Mouse (Mus musculus): ENCODE data around the gene Clps. TPM values are rescaled to one million over a fixed set of nuclear protein-coding genes. Genes with fewer than 3 reads are reported as not detected.
A peak's percentile ranks its signal among the peaks of the same experiment; 100 is the strongest.

Clps gene
- polyA plus RNA-seq, 1 experiment from 2014 or later = not detected

DNA sequence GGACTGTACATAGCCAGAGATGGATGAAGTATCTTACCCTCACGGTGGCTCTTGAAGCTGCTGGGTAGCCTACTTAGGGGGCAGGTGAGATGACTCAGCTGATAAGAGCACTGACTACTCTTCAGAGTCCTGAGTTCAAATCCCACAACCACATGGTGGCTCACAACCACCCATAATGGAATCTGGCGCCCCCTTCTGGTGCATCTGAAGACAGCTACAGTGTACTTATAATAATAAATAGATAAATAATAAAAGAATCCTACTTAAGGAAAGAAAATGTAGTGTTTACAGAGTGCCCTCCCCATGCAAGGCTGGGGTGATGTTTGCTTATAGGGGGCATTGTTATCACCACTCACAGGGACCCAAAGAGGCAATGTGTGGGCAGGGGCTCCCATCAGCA, 20.5 kb upstream of the Clps start:
- Histone ChIP-seq H3K4me2 (replicated peaks) (no peak overlapping the region), H3K27me3 (ENCODE audit: control insufficient read depth, insufficient read depth, low read length) (no peaks in the 10 kb centered on the region), H3K9ac (no peak overlapping the region), H3K27ac (no peak overlapping the region), H3K4me3 (replicated peaks; ENCODE audit: low read length) (no peak overlapping the region), H3K9me3 (ENCODE audit: control insufficient read depth, low read length) (no peaks in the 10 kb centered on the region), H3K36me3 (replicated peaks; ENCODE audit: control insufficient read depth, insufficient read depth) (no peaks in the 10 kb centered on the region), H3K4me1 (replicated peaks; ENCODE audit: control insufficient read depth, insufficient read depth, low read length) (no peaks in the 10 kb centered on the region)
- WGBS = 64% methylated on average over 2 of the region's 2 CpGs
- DNase-seq (ENCODE audit: low spot score) (no peak), ATAC-seq (ENCODE audit: low FRiP score) (no peak)

DNA sequence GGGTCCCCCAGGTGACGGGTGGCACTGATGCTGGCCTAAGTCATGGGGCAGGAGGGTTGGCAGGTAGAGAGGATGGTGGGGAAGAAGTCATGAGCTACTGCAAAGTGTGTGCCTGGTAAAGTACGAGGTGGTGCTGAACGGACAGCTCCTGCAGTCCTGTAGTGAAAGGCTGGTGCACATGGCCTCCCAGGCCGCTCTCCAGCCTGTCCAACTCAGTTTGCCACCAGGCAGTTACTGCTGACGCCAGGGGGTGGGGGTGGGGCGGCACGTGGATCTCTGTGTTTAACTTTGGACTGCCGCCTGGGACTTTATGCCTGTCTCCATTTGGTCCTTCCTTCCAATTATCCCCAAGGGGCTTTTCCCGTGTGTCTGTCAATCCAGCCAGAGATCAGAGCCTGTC, 19.8 kb upstream of the Clps start:
- DNase-seq (ENCODE audit: low spot score) (peak; percentile 61), ATAC-seq (ENCODE audit: low FRiP score) (no peak)
- Histone ChIP-seq H3K9me3 (ENCODE audit: control insufficient read depth, low read length) (no peaks in the 10 kb centered on the region), H3K4me3 (replicated peaks; ENCODE audit: low read length) (no peak overlapping the region), H3K9ac (no peak overlapping the region), H3K27me3 (ENCODE audit: control insufficient read depth, insufficient read depth, low read length) (no peaks in the 10 kb centered on the region), H3K4me2 (replicated peaks) (no peak overlapping the region), H3K36me3 (replicated peaks; ENCODE audit: control insufficient read depth, insufficient read depth) (no peaks in the 10 kb centered on the region), H3K27ac (no peak overlapping the region), H3K4me1 (replicated peaks; ENCODE audit: control insufficient read depth, insufficient read depth, low read length) (peaks cover 5% of the 10 kb centered on the region; the same call in 1 of the 2 replicates)
- whole genome bisulfite sequencing = 8% methylated on average over 9 of the region's 9 CpGs

GRCm38 (mm10) chr17:28575244-28576125, 14.9 kb upstream of the Clps start, which contains the start of gene Lhfpl5:
Gene Lhfpl5, plus strand, starts transcription at chr17:28575641.
- H3K4me3 ChIP-seq (replicated peaks; ENCODE audit: low read length) = peak within 1 kb of the TSS; percentile 33
- 19% methylated on average over 44 of the region's 50 CpGs for WGBS
- no peaks in the 10 kb centered on the region for H3K27me3 ChIP-seq (ENCODE audit: control insufficient read depth, insufficient read depth, low read length)
- H3K4me2 ChIP-seq (replicated peaks) = peak within 1 kb of the TSS; percentile 64
- H3K36me3 ChIP-seq (replicated peaks; ENCODE audit: control insufficient read depth, insufficient read depth) = no peaks in the 10 kb centered on the region
- DNase-seq (ENCODE audit: low spot score) (peak; percentile 68), ATAC-seq (ENCODE audit: low FRiP score) (peak; percentile 81)
- H3K27ac ChIP-seq = no peak within 1 kb of the TSS
- peak within 1 kb of the TSS; percentile 50; the same call in 1 of the 2 replicates for H3K9ac ChIP-seq
- H3K9me3 ChIP-seq (ENCODE audit: control insufficient read depth, low read length) = no peaks in the 10 kb centered on the region
- H3K4me1 ChIP-seq (replicated peaks; ENCODE audit: control insufficient read depth, insufficient read depth, low read length) = peaks cover 6% of the 10 kb centered on the region; the same call in 1 of the 2 replicates

- no peaks in the 10 kb centered on the region for H3K36me3 ChIP-seq (replicated peaks; ENCODE audit: control insufficient read depth, insufficient read depth)
- H3K9ac ChIP-seq = no peak overlapping the region
- H3K4me2 ChIP-seq (replicated peaks) = no peak overlapping the region
- 88% methylated on average over 6 of the region's 6 CpGs for WGBS
- H3K9me3 ChIP-seq (ENCODE audit: control insufficient read depth, low read length) = no peaks in the 10 kb centered on the region
- DNase-seq (ENCODE audit: low spot score) (no peak), ATAC-seq (ENCODE audit: low FRiP score) (no peak)
- H3K4me1 ChIP-seq (replicated peaks; ENCODE audit: control insufficient read depth, insufficient read depth, low read length) = peaks cover 6% of the 10 kb centered on the region; the same call in 1 of the 2 replicates
- no peaks in the 10 kb centered on the region for H3K27me3 ChIP-seq (ENCODE audit: control insufficient read depth, insufficient read depth, low read length)
- H3K4me3 ChIP-seq (replicated peaks; ENCODE audit: low read length) = no peak overlapping the region
- no peak overlapping the region for H3K27ac ChIP-seq
These were observed 12.4 kb upstream of the Clps start for GRCm38 (mm10) chr17:28572941-28573340.

DNA sequence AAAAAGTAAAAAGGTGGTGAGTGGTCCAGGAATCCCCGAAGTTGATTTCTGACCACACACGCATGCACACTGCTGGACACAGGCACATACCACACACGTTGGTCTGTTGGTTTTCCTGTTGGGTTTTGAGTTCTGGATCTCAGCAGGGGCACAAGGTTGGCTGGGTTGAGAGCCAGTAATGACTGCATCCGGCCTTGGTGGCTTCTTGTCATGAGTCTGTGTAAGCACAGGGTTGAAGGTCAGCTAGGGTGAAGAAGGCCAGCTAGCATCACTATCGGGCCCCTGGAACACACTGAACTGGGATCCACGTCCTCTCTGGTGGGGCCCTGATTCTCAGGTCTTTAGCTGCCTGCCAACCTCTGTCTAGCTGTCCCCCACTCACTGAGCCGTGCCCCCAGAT, 12.0 kb upstream of the Clps start:
- Histone ChIP-seq H3K4me3 (replicated peaks; ENCODE audit: low read length) (no peak overlapping the region), H3K9me3 (ENCODE audit: control insufficient read depth, low read length) (no peaks in the 10 kb centered on the region), H3K4me2 (replicated peaks) (no peak overlapping the region), H3K9ac (no peak overlapping the region), H3K27me3 (ENCODE audit: control insufficient read depth, insufficient read depth, low read length) (no peaks in the 10 kb centered on the region), H3K27ac (no peak overlapping the region), H3K36me3 (replicated peaks; ENCODE audit: control insufficient read depth, insufficient read depth) (no peaks in the 10 kb centered on the region), H3K4me1 (replicated peaks; ENCODE audit: control insufficient read depth, insufficient read depth, low read length) (peaks cover 6% of the 10 kb centered on the region; the same call in 1 of the 2 replicates)
- WGBS = 84% methylated on average over 7 of the region's 7 CpGs
- DNase-seq (ENCODE audit: low spot score) = no peak
- no peak for ATAC-seq (ENCODE audit: low FRiP score)

- H3K27me3 ChIP-seq (ENCODE audit: control insufficient read depth, insufficient read depth, low read length) = no peaks in the 10 kb centered on the region
- H3K4me1 ChIP-seq (replicated peaks; ENCODE audit: control insufficient read depth, insufficient read depth, low read length) = peaks cover 6% of the 10 kb centered on the region; the same call in 1 of the 2 replicates
- H3K4me3 ChIP-seq (replicated peaks; ENCODE audit: low read length) = no peak overlapping the region
- WGBS = 85% methylated on average over 3 of the region's 3 CpGs
- ATAC-seq (ENCODE audit: low FRiP score) (no peak), DNase-seq (ENCODE audit: low spot score) (no peak)
- H3K9ac ChIP-seq = no peak overlapping the region
- H3K36me3 ChIP-seq (replicated peaks; ENCODE audit: control insufficient read depth, insufficient read depth) = no peaks in the 10 kb centered on the region
- no peak overlapping the region for H3K4me2 ChIP-seq (replicated peaks)
- H3K27ac ChIP-seq = no peak overlapping the region
- no peaks in the 10 kb centered on the region for H3K9me3 ChIP-seq (ENCODE audit: control insufficient read depth, low read length)
These were observed 11.3 kb upstream of the Clps start for GRCm38 (mm10) chr17:28571868-28572267.

- 22% methylated on average over 3 of the region's 3 CpGs for WGBS
- H3K4me2 ChIP-seq (replicated peaks) = no peak overlapping the region
- no peak for DNase-seq (ENCODE audit: low spot score)
- H3K27ac ChIP-seq = no peak overlapping the region
- no peaks in the 10 kb centered on the region for H3K9me3 ChIP-seq (ENCODE audit: control insufficient read depth, low read length)
- no peaks in the 10 kb centered on the region for H3K36me3 ChIP-seq (replicated peaks; ENCODE audit: control insufficient read depth, insufficient read depth)
- no peaks in the 10 kb centered on the region for H3K4me1 ChIP-seq (replicated peaks; ENCODE audit: control insufficient read depth, insufficient read depth, low read length)
- no peak overlapping the region for H3K9ac ChIP-seq
- no peak overlapping the region for H3K4me3 ChIP-seq (replicated peaks; ENCODE audit: low read length)
- no peaks in the 10 kb centered on the region for H3K27me3 ChIP-seq (ENCODE audit: control insufficient read depth, insufficient read depth, low read length)
- ATAC-seq (ENCODE audit: low FRiP score) = no peak
These were observed 7.0 kb upstream of the Clps start for GRCm38 (mm10) chr17:28567541-28567940.

DNA sequence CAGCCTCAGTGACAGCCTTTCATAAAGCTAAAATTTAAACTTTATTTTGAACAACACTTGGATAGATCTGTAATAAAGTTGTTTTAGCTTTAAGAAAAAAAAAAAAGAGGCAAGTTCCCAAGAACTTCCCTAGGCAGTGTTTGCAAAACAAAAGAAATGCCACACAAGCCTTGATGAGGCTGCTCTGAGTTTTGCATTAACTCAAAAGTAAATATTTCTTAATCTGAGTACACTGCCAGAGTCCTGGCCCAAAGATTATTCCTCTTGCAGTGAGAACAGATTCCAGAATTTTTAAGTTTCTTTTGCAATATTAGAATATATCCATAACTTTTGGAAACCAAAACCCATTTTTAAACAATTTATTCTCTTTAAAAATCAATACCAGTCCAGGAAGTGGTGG, 4.6 kb upstream of the Clps start:
- Histone ChIP-seq H3K9ac (no peak overlapping the region), H3K9me3 (ENCODE audit: control insufficient read depth, low read length) (no peaks in the 10 kb centered on the region), H3K27me3 (ENCODE audit: control insufficient read depth, insufficient read depth, low read length) (no peaks in the 10 kb centered on the region), H3K4me2 (replicated peaks) (no peak overlapping the region), H3K27ac (no peak overlapping the region), H3K36me3 (replicated peaks; ENCODE audit: control insufficient read depth, insufficient read depth) (no peaks in the 10 kb centered on the region), H3K4me3 (replicated peaks; ENCODE audit: low read length) (no peak overlapping the region), H3K4me1 (replicated peaks; ENCODE audit: control insufficient read depth, insufficient read depth, low read length) (no peaks in the 10 kb centered on the region)
- ATAC-seq (ENCODE audit: low FRiP score) (no peak), DNase-seq (ENCODE audit: low spot score) (no peak)

DNA sequence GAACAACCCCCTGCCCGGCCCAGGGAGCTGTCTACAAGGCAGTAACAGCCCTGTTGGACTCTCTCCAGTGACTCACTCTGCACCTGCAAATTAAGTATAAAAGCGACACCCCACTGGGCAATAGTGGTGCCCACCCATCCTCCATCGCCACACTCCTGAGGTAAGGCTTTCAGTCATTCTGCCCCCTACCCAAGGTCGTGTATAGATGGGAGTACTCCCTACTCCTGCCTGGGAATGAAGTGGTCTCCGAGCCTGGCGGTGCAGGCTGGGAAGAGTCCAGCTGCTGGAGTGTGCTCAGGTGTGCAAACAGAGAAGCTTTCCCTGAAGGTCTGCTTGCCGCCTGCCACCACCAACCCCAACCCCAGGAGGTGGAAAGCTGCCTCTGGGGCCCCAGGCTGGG, 1.0 kb upstream of the Clps start:
- ATAC-seq (ENCODE audit: low FRiP score) (no peak), DNase-seq (ENCODE audit: low spot score) (no peak)
- Histone ChIP-seq H3K9ac (no peak overlapping the region), H3K9me3 (ENCODE audit: control insufficient read depth, low read length) (no peaks in the 10 kb centered on the region), H3K4me1 (replicated peaks; ENCODE audit: control insufficient read depth, insufficient read depth, low read length) (no peaks in the 10 kb centered on the region), H3K4me2 (replicated peaks) (no peak overlapping the region), H3K4me3 (replicated peaks; ENCODE audit: low read length) (no peak overlapping the region), H3K36me3 (replicated peaks; ENCODE audit: control insufficient read depth, insufficient read depth) (no peaks in the 10 kb centered on the region), H3K27me3 (ENCODE audit: control insufficient read depth, insufficient read depth, low read length) (no peaks in the 10 kb centered on the region), H3K27ac (no peak overlapping the region)
- 67% methylated on average over 7 of the region's 7 CpGs for WGBS
